Mouse (Mus musculus): ENCODE measurements around the gene Retnlg. TPM values are rescaled to one million over a fixed set of nuclear protein-coding genes. Genes with fewer than 3 reads are reported as not detected.
"Not testable (repeated sequence)": the region's sequence is repeated elsewhere in the genome, so short reads cannot be mapped to it uniquely, and the experiment has no call there.

Gene Retnlg
- 1.1 TPM in 2 replicates for polyA plus RNA-seq (2015; fragmentation: Nextera tagmentation; extraction: Ambion mirVana)

- no peaks in the 10 kb centered on the region for H3K27me3 ChIP-seq
- H3K9me3 ChIP-seq (replicated peaks) = no peaks in the 10 kb centered on the region
- H3K27ac ChIP-seq = no peak within 1 kb of the TSS
- no peak within 1 kb of the TSS for H3K4me2 ChIP-seq
- H3K36me3 ChIP-seq = no peaks in the 10 kb centered on the region
- ATAC-seq (replicated peaks; ENCODE audit: insufficient number of reproducible peaks, insufficient read depth, low FRiP score, low read depth) = no peak
- WGBS = 67% methylated on average over 4 of the region's 4 CpGs
- no peaks in the 10 kb centered on the region for H3K4me1 ChIP-seq (replicated peaks)
- H3K4me3 ChIP-seq = no peak within 1 kb of the TSS
- no peak within 1 kb of the TSS for H3K9ac ChIP-seq
Measured at GRCm38 (mm10) chr16:48872321-48872720, at the start of gene Retnlg. Retnlg (plus strand) TSS chr16:48872621.

- no peaks in the 10 kb centered on the region for H3K4me1 ChIP-seq (replicated peaks)
- no peak overlapping the region for H3K4me3 ChIP-seq
- no peak overlapping the region for H3K4me2 ChIP-seq
- no peak for ATAC-seq (replicated peaks; ENCODE audit: insufficient number of reproducible peaks, insufficient read depth, low FRiP score, low read depth)
- H3K27ac ChIP-seq = no peak overlapping the region
- H3K36me3 ChIP-seq = no peaks in the 10 kb centered on the region
- H3K9ac ChIP-seq = no peak overlapping the region
- WGBS = 69% methylated on average over 3 of the region's 3 CpGs
- no peaks in the 10 kb centered on the region for H3K9me3 ChIP-seq (replicated peaks)
- no peaks in the 10 kb centered on the region for H3K27me3 ChIP-seq
Measured at GRCm38 (mm10) chr16:48826474-48826873, 45.9 kb upstream of the Retnlg start.

DNA sequence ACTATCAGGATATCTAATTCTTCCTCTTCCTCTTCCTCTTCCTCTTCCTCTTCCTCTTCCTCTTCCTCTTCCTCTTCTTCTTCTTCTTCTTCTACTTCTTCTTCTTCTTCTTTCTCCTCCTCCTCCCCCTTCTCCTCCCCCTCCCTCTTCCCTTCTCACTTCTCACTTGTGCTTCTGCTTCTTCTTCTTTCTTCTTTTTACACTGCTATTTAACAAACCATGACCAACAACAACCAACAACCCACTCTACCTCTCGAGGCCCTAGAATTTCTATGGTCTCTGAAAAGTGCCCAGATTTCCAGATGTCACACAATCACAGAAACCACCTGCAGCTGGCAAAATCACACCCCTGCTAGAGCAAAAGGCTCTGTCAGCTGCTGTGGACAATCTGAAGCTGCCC, 44.8 kb upstream of the Retnlg start:
- Histone ChIP-seq H3K4me3 (no peak overlapping the region), H3K36me3 (no peaks in the 10 kb centered on the region), H3K9ac (no peak overlapping the region), H3K4me2 (no peak overlapping the region), H3K27me3 (no peaks in the 10 kb centered on the region), H3K4me1 (replicated peaks) (no peaks in the 10 kb centered on the region), H3K27ac (no peak overlapping the region), H3K9me3 (replicated peaks) (no peaks in the 10 kb centered on the region)
- WGBS = 37% methylated on average over 1 of the region's 1 CpGs
- ATAC-seq (replicated peaks; ENCODE audit: insufficient number of reproducible peaks, insufficient read depth, low FRiP score, low read depth) = no peak

- Histone ChIP-seq H3K27ac (no peak overlapping the region), H3K9ac (no peak overlapping the region), H3K9me3 (replicated peaks) (no peaks in the 10 kb centered on the region), H3K4me3 (no peak overlapping the region), H3K36me3 (no peaks in the 10 kb centered on the region), H3K27me3 (no peaks in the 10 kb centered on the region), H3K4me2 (no peak overlapping the region), H3K4me1 (replicated peaks) (no peaks in the 10 kb centered on the region)
- no peak for ATAC-seq (replicated peaks; ENCODE audit: insufficient number of reproducible peaks, insufficient read depth, low FRiP score, low read depth)
- WGBS = 64% methylated on average over 4 of the region's 4 CpGs
Measured at GRCm38 (mm10) chr16:48829060-48829459, 43.4 kb upstream of the Retnlg start.

GRCm38 (mm10) chr16:48832055-48832454, 40.4 kb upstream of the Retnlg start:
- Histone ChIP-seq H3K4me2 (no peak overlapping the region), H3K27me3 (no peaks in the 10 kb centered on the region), H3K27ac (no peak overlapping the region), H3K4me1 (replicated peaks) (no peaks in the 10 kb centered on the region), H3K9me3 (replicated peaks) (no peaks in the 10 kb centered on the region), H3K4me3 (no peak overlapping the region), H3K9ac (no peak overlapping the region), H3K36me3 (no peaks in the 10 kb centered on the region)
- ATAC-seq (replicated peaks; ENCODE audit: insufficient number of reproducible peaks, insufficient read depth, low FRiP score, low read depth) = no peak
- WGBS = 66% methylated on average over 8 of the region's 8 CpGs

DNA sequence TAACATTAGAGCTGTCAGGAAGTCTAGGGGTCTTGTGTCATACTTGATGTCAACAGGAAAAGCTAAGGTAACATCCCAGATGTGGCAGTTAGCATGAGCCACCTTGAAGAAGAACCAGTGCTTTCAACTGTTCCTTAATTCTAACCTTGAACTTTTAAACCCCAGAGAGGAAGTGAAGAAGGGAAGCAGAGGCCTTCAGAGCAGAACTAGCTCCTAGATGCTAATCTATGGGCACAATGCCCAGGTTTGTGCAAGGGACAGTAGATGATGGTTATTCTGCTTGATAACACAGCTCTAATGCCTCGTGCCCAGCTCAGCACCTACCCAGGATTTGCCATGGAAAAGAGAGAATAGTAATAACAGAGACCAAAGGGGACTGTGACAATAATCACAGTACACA, 38.8 kb upstream of the Retnlg start:
- not testable (repeated sequence) for H3K4me1 ChIP-seq (replicated peaks); H3K4me3 ChIP-seq; H3K27ac ChIP-seq; H3K9me3 ChIP-seq (replicated peaks); H3K36me3 ChIP-seq; H3K27me3 ChIP-seq; H3K9ac ChIP-seq; ATAC-seq (replicated peaks; ENCODE audit: insufficient number of reproducible peaks, insufficient read depth, low FRiP score, low read depth); H3K4me2 ChIP-seq
- 43% methylated on average over 1 of the region's 1 CpGs for WGBS

- 74% methylated on average over 3 of the region's 3 CpGs for whole genome bisulfite sequencing
- no peaks in the 10 kb centered on the region for H3K9me3 ChIP-seq (replicated peaks)
- no peak for ATAC-seq (replicated peaks; ENCODE audit: insufficient number of reproducible peaks, insufficient read depth, low FRiP score, low read depth)
Measured at GRCm38 (mm10) chr16:48842266-48842665, 30.2 kb upstream of the Retnlg start, which contains the start of gene Retnla. Retnla (plus strand) TSS chr16:48842551.

DNA sequence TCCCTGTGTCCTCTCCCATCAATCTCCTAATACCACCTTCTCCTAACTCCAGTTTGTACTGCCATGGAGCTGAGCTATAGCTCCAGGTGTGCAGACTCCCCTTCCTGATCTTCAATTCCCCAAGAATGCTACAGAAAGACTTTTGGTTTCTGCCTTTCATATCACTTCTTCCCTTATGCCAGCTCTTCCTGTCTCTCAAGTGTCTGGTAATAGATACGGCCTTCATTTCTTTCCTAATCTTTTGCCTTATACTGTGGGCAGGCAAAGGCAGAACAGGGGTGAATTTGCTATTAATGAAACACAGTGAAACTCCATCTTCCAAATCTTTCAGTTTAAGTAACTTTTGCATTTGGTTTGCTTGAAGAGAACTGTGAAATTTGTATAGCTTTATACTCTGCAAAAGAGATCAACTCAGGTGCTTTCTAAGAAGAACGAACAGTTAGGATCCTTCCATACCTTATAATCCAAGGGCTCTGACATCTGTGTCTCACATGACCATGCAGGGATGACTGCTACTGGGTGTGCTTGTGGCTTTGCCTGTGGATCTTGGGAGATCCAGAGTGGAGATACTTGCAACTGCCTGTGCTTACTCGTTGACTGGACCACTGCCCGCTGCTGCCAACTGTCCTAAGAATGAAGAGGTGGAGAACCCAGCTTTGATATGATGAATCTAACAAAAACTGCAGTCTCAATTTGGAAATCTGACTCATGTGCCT, 28.6 kb upstream of the Retnlg start:
- no peaks in the 10 kb centered on the region for H3K27me3 ChIP-seq
- WGBS = 84% methylated on average over 4 of the region's 4 CpGs
- H3K4me2 ChIP-seq = no peak overlapping the region
- H3K4me1 ChIP-seq (replicated peaks) = no peaks in the 10 kb centered on the region
- no peak overlapping the region for H3K4me3 ChIP-seq
- H3K36me3 ChIP-seq = no peaks in the 10 kb centered on the region
- no peak overlapping the region for H3K27ac ChIP-seq
- no peak overlapping the region for H3K9ac ChIP-seq
- no peak for ATAC-seq (replicated peaks; ENCODE audit: insufficient number of reproducible peaks, insufficient read depth, low FRiP score, low read depth)
- H3K9me3 ChIP-seq (replicated peaks) = no peaks in the 10 kb centered on the region

More at GRCm38 (mm10) chr16:48842266-48842665, 30.2 kb upstream of the Retnlg start, which contains the start of gene Retnla:
- H3K4me3 ChIP-seq = no peak within 1 kb of the TSS
- no peak within 1 kb of the TSS for H3K4me2 ChIP-seq
- no peak within 1 kb of the TSS for H3K27ac ChIP-seq
- no peaks in the 10 kb centered on the region for H3K36me3 ChIP-seq
- H3K27me3 ChIP-seq = no peaks in the 10 kb centered on the region
- H3K4me1 ChIP-seq (replicated peaks) = no peaks in the 10 kb centered on the region
- no peak within 1 kb of the TSS for H3K9ac ChIP-seq

GRCm38 (mm10) chr16:48865004-48865403, 7.4 kb upstream of the Retnlg start:
- H3K27me3 ChIP-seq; ATAC-seq (replicated peaks; ENCODE audit: insufficient number of reproducible peaks, insufficient read depth, low FRiP score, low read depth); H3K27ac ChIP-seq; H3K9ac ChIP-seq; H3K9me3 ChIP-seq (replicated peaks); H3K36me3 ChIP-seq; H3K4me2 ChIP-seq; H3K4me3 ChIP-seq; H3K4me1 ChIP-seq (replicated peaks): not testable (repeated sequence)
- 83% methylated on average over 1 of the region's 1 CpGs for WGBS

- H3K4me1 ChIP-seq (replicated peaks) = no peaks in the 10 kb centered on the region
- no peak overlapping the region for H3K4me3 ChIP-seq
- H3K27ac ChIP-seq = no peak overlapping the region
- no peaks in the 10 kb centered on the region for H3K9me3 ChIP-seq (replicated peaks)
- no peak overlapping the region for H3K9ac ChIP-seq
- H3K27me3 ChIP-seq = no peaks in the 10 kb centered on the region
- H3K36me3 ChIP-seq = no peaks in the 10 kb centered on the region
- WGBS = 60% methylated on average over 2 of the region's 2 CpGs
- no peak for ATAC-seq (replicated peaks; ENCODE audit: insufficient number of reproducible peaks, insufficient read depth, low FRiP score, low read depth)
- no peak overlapping the region for H3K4me2 ChIP-seq
Measured at GRCm38 (mm10) chr16:48867690-48868089, 4.7 kb upstream of the Retnlg start.

GRCm38 (mm10) chr16:48868663-48869062, 3.8 kb upstream of the Retnlg start:
- H3K4me1 ChIP-seq (replicated peaks) = no peaks in the 10 kb centered on the region
- H3K27me3 ChIP-seq = no peaks in the 10 kb centered on the region
- H3K4me3 ChIP-seq = no peak overlapping the region
- H3K36me3 ChIP-seq = no peaks in the 10 kb centered on the region
- H3K27ac ChIP-seq = no peak overlapping the region
- whole genome bisulfite sequencing = 78% methylated on average over 1 of the region's 1 CpGs
- H3K9me3 ChIP-seq (replicated peaks) = no peaks in the 10 kb centered on the region
- ATAC-seq (replicated peaks; ENCODE audit: insufficient number of reproducible peaks, insufficient read depth, low FRiP score, low read depth) = no peak
- H3K4me2 ChIP-seq = no peak overlapping the region
- H3K9ac ChIP-seq = no peak overlapping the region

DNA sequence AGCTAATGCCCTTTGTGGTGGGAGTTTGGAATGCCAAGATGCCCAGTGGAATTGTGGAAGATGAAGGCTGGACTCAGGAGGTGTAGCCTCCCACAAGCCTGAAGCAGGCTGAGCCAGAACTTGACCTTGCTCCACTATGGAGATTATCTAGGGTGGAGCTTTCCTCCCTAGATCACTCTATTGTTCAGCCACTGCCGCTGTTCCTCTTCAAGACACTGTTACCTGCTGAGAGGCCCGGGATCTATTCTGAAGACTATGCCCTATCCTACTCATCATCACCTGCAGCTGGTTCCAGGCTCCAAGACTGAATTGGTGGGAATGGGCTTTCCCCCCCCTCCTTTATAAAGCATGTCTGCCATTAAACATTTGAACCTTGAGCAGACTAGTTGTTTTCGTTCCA, 2.8 kb upstream of the Retnlg start:
- Histone ChIP-seq H3K27me3 (no peaks in the 10 kb centered on the region), H3K4me3 (no peak overlapping the region), H3K4me2 (no peak overlapping the region), H3K9ac (no peak overlapping the region), H3K4me1 (replicated peaks) (no peaks in the 10 kb centered on the region), H3K27ac (no peak overlapping the region), H3K9me3 (replicated peaks) (no peaks in the 10 kb centered on the region), H3K36me3 (no peaks in the 10 kb centered on the region)
- no peak for ATAC-seq (replicated peaks; ENCODE audit: insufficient number of reproducible peaks, insufficient read depth, low FRiP score, low read depth)
- 65% methylated on average over 3 of the region's 3 CpGs for WGBS
